Mouse (Mus musculus) forebrain, embryonic 13.5 days (tissue): Measurements from ENCODE around the gene Sltm. TPM values are rescaled to one million over a fixed set of nuclear protein-coding genes. Genes with fewer than 3 reads are reported as not detected.

Experiments used
- ATAC-seq: fragments of 200-750 bp; cut with Nextera tagmentation; 2 replicates; pipeline ENCODE4 v1.8.0; 2017
- H3K27ac ChIP-seq: fragments of 300-500 bp; sonication (generic); 2 replicates; pipeline ENCODE4 v1.5.1; 2015; ENCODE audit warnings: inconsistent platforms, mild to moderate bottlenecking, moderate library complexity
- H3K27me3 ChIP-seq: fragments of 300-500 bp; sonication (generic); 2 replicates; pipeline ENCODE4 v1.6.1; 2015; ENCODE audit warnings: mild to moderate bottlenecking, inconsistent platforms
- H3K36me3 ChIP-seq: fragments of 300-500 bp; sonication (generic); 2 replicates; pipeline ENCODE4 v1.6.1; 2015; ENCODE audit warnings: mild to moderate bottlenecking, inconsistent platforms; ENCODE audit not compliant: poor library complexity, severe bottlenecking
- H3K4me1 ChIP-seq: fragments of 300-500 bp; sonication (generic); 2 replicates; pipeline ENCODE4 v1.6.1; 2015; ENCODE audit warnings: inconsistent platforms
- H3K4me2 ChIP-seq: fragments of 300-500 bp; sonication (generic); 2 replicates; pipeline ENCODE4 v1.6.1; 2015; ENCODE audit warnings: inconsistent platforms, mild to moderate bottlenecking, moderate library complexity
- H3K4me3 ChIP-seq: fragments of 300-500 bp; sonication (generic); 2 replicates; pipeline ENCODE4 v1.5.1; 2015; ENCODE audit warnings: mild to moderate bottlenecking, inconsistent platforms
- H3K9ac ChIP-seq: fragments of 300-500 bp; sonication (generic); 2 replicates; pipeline ENCODE4 v1.6.1; 2015; ENCODE audit warnings: mild to moderate bottlenecking, inconsistent platforms
- H3K9me3 ChIP-seq: fragments of 300-500 bp; sonication (generic); replicated peaks from 2 replicates; pipeline ENCODE4 v1.6.1; 2016; ENCODE audit warnings: inconsistent platforms
- WGBS: fragments of 180-500 bp; shearing (Covaris S2); methylation state at CpG from one replicate; pipeline ENCODE4 v1.1.7; 2015; 5-methylcytosine and 5-hydroxymethylcytosine counted together
- polyA plus RNA-seq: library from polyadenylated mRNA; unstranded; fragments of >200 nt; fragmentation: Nextera tagmentation; extraction: Ambion mirVana; gene quantifications from 2 replicates; pipeline ENCODE4 v1.2.1, GENCODE M21; 2015

Sltm gene
- polyA plus RNA-seq, 1 experiment from 2014 or later = 73.5 TPM

DNA sequence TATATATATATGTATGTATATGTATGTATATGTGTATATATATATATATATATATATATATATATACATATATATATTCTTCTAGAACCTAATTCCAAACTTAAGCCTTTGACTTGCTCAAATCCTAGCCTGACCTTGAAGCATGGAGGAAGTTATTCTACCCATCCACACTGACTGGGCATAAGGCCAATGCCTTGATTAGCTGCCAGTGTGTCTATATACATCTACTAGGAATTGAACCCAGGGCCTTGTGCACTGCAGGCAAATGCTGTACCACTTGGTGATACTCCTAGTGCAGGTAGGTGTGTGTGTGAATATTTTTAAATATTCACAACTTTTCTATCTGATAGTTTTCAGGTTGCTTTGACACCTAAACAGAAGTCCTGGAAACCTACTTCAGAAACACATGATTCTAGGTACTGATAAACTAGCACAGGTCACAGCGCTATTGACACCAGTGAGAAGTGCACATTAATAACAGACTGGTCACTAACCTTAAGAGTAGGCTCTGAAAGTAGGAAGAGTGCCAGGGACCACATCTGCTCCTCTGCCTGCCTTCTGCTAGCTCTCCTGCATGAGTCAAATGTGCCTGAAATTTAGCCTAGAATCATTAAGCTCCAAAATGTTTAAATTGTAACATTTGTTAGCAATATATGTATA is 59.8 kb downstream of the Sltm start:
- Histone ChIP-seq H3K4me3 (no peak overlapping the region), H3K27ac (no peak overlapping the region), H3K27me3 (no peaks in the 10 kb centered on the region), H3K9me3 (no peaks in the 10 kb centered on the region), H3K36me3 (peaks cover 22% of the 10 kb centered on the region), H3K4me1 (no peaks in the 10 kb centered on the region), H3K9ac (no peak overlapping the region), H3K4me2 (no peak overlapping the region)
- 93% methylated on average over 1 of the region's 1 CpGs for WGBS
- ATAC-seq = no peak

DNA sequence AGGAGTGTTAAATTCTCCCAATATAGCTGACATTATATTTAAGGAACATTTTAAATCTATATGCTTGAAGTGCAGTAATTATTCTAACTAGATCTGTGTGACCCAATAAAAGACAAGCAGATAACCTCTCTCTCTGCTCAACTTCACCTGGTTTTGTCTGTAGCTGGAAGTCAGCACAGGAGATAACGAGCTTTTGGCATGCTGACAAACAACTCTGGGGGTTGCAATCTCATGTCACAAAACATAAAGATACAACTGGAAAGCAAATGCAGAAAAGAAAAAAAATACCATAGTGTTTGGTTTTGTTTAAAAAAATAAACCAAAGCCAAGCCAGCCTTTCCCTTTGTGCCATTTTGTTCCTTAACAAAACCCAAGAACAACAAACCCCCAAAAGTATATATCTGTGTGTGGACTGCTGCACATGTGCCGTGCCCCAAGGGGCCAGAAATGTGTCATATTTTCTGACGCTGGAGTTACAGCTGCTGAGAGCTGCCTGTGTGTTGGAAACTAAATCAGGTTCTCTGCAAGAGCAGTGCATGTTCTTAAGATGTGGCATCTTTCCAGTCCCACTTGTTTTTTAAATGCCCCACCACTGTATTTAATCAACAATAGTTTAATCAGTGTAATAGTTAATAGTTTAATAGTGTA is 68.6 kb downstream of the Sltm start:
- H3K27me3 ChIP-seq = no peaks in the 10 kb centered on the region
- H3K4me3 ChIP-seq = no peak overlapping the region
- no peak overlapping the region for H3K4me2 ChIP-seq
- H3K36me3 ChIP-seq = peaks cover 25% of the 10 kb centered on the region
- H3K4me1 ChIP-seq = no peaks in the 10 kb centered on the region
- H3K9me3 ChIP-seq = no peaks in the 10 kb centered on the region
- no peak overlapping the region for H3K27ac ChIP-seq
- no peak overlapping the region for H3K9ac ChIP-seq
- no peak for ATAC-seq
- 64% methylated on average over 3 of the region's 3 CpGs for WGBS

DNA sequence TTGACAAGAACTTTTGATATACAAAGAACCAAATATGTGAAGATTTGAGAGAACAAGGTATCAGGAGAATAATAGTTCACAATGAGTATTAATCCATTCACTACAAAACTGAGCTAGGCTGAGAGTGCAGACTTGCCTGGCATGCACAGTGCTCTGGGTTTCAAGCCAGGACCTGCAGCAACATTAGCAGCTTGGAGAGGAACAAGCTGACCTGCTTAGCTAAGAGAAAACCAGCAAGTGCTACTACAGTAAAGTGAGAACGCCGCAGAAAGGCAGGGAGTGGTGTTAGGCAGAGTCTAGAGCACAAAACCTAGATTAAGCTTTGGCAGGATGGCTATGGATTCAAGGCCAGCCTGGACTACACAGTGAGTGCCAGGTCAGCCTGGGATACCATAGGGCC is 87.2 kb downstream of the Sltm start:
- WGBS = 98% methylated on average over 2 of the region's 2 CpGs
- H3K9ac ChIP-seq = no peak overlapping the region
- ATAC-seq = no peak
- H3K9me3 ChIP-seq = no peaks in the 10 kb centered on the region
- H3K4me3 ChIP-seq = no peak overlapping the region
- H3K36me3 ChIP-seq = 0 out of 2 replicates have a peak, but pooled peaks cover 4% of the 10 kb centered on the region
- H3K4me2 ChIP-seq = no peak overlapping the region
- no peaks in the 10 kb centered on the region for H3K4me1 ChIP-seq
- H3K27me3 ChIP-seq = no peaks in the 10 kb centered on the region
- no peak overlapping the region for H3K27ac ChIP-seq

DNA sequence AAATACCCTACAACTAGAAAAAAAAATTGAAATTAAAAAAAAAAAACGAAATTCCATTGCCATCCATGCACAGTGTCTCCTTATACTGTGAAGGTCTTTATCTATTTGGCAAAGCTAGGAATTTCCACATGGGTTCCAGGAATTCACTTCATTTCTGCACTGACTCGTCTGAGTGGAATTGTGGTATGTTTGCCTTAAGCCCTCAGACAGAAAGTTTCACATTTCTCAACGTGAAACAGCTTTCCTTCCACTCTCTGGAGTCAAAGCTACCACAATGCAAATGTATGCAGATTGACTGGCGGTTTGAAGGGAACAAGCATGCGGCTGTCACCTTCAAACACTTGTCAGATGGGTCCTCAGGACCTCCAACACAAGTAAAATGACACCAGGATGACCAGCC is 89.1 kb downstream of the Sltm start:
- no peak overlapping the region for H3K9ac ChIP-seq
- H3K4me1 ChIP-seq = no peaks in the 10 kb centered on the region
- ATAC-seq = no peak
- no peak overlapping the region for H3K4me2 ChIP-seq
- no peaks in the 10 kb centered on the region for H3K27me3 ChIP-seq
- H3K27ac ChIP-seq = no peak overlapping the region
- 30% methylated on average over 5 of the region's 5 CpGs for WGBS
- no peaks in the 10 kb centered on the region for H3K9me3 ChIP-seq
- no peak overlapping the region for H3K4me3 ChIP-seq
- H3K36me3 ChIP-seq = no peaks in the 10 kb centered on the region

GRCm38 (mm10) chr9:70636748-70637147 is 94.2 kb downstream of the Sltm start:
- Histone ChIP-seq H3K4me3 (no peak overlapping the region), H3K9me3 (no peaks in the 10 kb centered on the region), H3K27me3 (no peaks in the 10 kb centered on the region), H3K4me1 (no peaks in the 10 kb centered on the region), H3K27ac (no peak overlapping the region), H3K4me2 (no peak overlapping the region), H3K36me3 (no peaks in the 10 kb centered on the region), H3K9ac (no peak overlapping the region)
- ATAC-seq = no peak
- WGBS = 90% methylated on average over 2 of the region's 2 CpGs

Other genes with a start within 250 kb of the Sltm start
- gene Ccnb2, start 121.2 kb upstream of the Sltm start, polyA plus RNA-seq = 142 and 150 TPM in 2 replicates
- 35.1 and 35.7 TPM in 2 replicates for gene Rnf111, start 39.0 kb upstream of the Sltm start, polyA plus RNA-seq
- gene Gm10642, start 113.5 kb downstream of the Sltm start, polyA plus RNA-seq = 0.11 and 0.15 TPM in 2 replicates
- 10.2 and 10.9 TPM in 2 replicates for gene Mindy2, start 114.4 kb downstream of the Sltm start, polyA plus RNA-seq
- gene Adam10, start 136.2 kb downstream of the Sltm start, polyA plus RNA-seq = 60.8 and 61.6 TPM in 2 replicates